Mouse (Mus musculus) adrenal gland, adult 2 months (tissue): ENCODE measurements around the gene Sat1. TPM values are rescaled to one million over a fixed set of nuclear protein-coding genes. Genes with fewer than 3 reads are reported as not detected.
"Not testable (repeated sequence)": the region's sequence is repeated elsewhere in the genome, so short reads cannot be mapped to it uniquely, and the experiment has no call there.

Experiments
- DNase-seq: peaks from one replicate; pipeline ENCODE4 v3.0.0; 2021
- long read RNA-seq: library from polyadenylated mRNA; stranded (forward); transcript quantifications from one replicate; pipeline ENCODE4 v2.0.0, GENCODE M21; 2021
- polyA plus RNA-seq: library from polyadenylated mRNA; depleted of rRNA; stranded (reverse); fragments of >200 nt; gene quantifications from 2 replicates; pipeline ENCODE4 v1.2.3, GENCODE M21; 2012; rRNA removed
- total RNA-seq, 2 experiments: library from RNA; stranded (reverse); gene quantifications; 2 replicates each; pipeline ENCODE4 v1.2.3; 2021

Gene Sat1
- total RNA-seq (100 to 1,000 TPM; 103 to 117 TPM), polyA plus RNA-seq (8.5 and 9.5 TPM in 2 replicates)
- long read RNA-seq, transcript Sat1-201 (6 exons, 1,162 nt): major isoform, 47 of 52 reads
- long read RNA-seq, partial matches to known transcripts: 0 of 52 reads
- long read RNA-seq, other reads (novel, unspliced or antisense): 2 of 52 reads

GRCm38 (mm10) chrX:155216271-155216670 lies at the start of gene Sat1:
Gene Sat1 (minus strand): TSS chrX:155216449.
- peak; percentile 96 for DNase-seq

GRCm38 (mm10) chrX:155262915-155263252 lies 46.6 kb upstream of the Sat1 start:
- DNase-seq: no peak

- peak; percentile 93 for DNase-seq
These were observed 46.1 kb upstream of the Sat1 start, which contains the start of gene Acot9 for GRCm38 (mm10) chrX:155262235-155262914. Gene Acot9 (plus strand): TSS chrX:155262443.

GRCm38 (mm10) chrX:155256856-155257255 lies 40.6 kb upstream of the Sat1 start:
- no peak for DNase-seq

- DNase-seq: peak; percentile 34
These were observed 2.0 kb upstream of the Sat1 start for GRCm38 (mm10) chrX:155218277-155218676.

- DNase-seq: peak; percentile 50
These were observed 574 bp downstream of the Sat1 start for GRCm38 (mm10) chrX:155215501-155216248.

- no peak for DNase-seq
These were observed 1.7 kb downstream of the Sat1 start for GRCm38 (mm10) chrX:155214291-155215136.

GRCm38 (mm10) chrX:155208671-155209070 lies 7.6 kb downstream of the Sat1 start:
- no peak for DNase-seq

GRCm38 (mm10) chrX:155205436-155205835 lies 10.8 kb downstream of the Sat1 start:
- DNase-seq: not testable (repeated sequence)

GRCm38 (mm10) chrX:155202406-155203305 lies 13.6 kb downstream of the Sat1 start:
- no peak for DNase-seq

GRCm38 (mm10) chrX:155201799-155202198 lies 14.4 kb downstream of the Sat1 start:
- no peak for DNase-seq

GRCm38 (mm10) chrX:155194979-155195378 lies 21.3 kb downstream of the Sat1 start:
- DNase-seq: no peak

GRCm38 (mm10) chrX:155193732-155194443 lies 22.4 kb downstream of the Sat1 start:
- no peak for DNase-seq

GRCm38 (mm10) chrX:155191941-155192340 lies 24.3 kb downstream of the Sat1 start:
- peak; percentile 70 for DNase-seq

- no peak for DNase-seq
These were observed 38.6 kb downstream of the Sat1 start for GRCm38 (mm10) chrX:155177640-155178039.

- no peak for DNase-seq
These were observed 39.0 kb downstream of the Sat1 start for GRCm38 (mm10) chrX:155177230-155177629.

GRCm38 (mm10) chrX:155175568-155175967 lies 40.7 kb downstream of the Sat1 start:
- DNase-seq: no peak

GRCm38 (mm10) chrX:155172310-155172709 lies 43.9 kb downstream of the Sat1 start:
- no peak for DNase-seq

GRCm38 (mm10) chrX:155171754-155172153 lies 44.5 kb downstream of the Sat1 start:
- no peak for DNase-seq

GRCm38 (mm10) chrX:155169886-155170285 lies 46.4 kb downstream of the Sat1 start:
- no peak for DNase-seq
